Mouse (Mus musculus): Measurements from ENCODE around the gene Polr3gl.

DNA sequence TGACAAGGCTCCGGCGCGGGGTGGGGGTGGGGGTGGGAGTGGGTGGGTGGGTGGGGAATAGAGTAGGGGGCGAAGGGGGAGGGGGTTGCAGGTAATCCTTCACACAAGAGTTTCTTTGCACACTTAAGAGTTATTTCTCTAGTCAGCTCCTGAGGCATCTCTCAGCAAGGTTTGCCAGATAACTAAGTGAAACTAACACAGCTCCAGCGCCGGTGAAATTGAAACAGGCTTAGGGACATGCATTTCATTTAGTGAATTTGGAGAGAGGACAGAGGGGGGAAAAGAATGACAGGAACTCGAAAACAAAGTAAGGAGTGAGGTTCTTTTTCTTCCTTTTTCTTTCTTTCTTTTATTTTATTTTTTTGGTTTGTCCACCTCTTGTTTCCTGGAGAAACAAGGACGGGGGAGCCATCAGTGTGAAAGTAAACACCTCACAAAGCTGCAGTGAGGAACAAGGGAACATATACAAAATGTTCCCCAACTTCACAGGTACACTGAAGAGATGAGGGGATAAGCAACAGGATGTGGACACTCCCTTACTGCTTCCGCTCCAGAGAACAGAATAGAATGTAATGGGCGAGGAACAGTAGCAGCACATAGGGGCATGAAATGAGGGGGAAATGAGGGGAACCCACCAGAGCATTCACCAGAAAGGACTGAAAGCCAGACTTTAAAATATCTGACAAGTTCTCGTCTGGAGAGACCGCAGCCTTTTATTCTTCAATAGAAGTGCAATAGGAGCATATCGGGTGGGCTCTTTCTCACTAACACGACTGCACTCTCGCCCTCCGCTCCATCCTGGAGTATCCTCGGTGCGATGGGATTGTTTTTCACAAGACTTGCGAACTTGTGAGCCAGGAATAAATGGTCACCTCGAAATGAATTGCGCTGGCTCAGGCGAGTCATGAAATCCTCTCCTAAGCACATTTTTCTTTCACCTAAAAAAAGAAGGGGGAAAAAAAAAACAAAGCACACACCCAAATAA is 37.0 kb downstream of the Polr3gl start:
- TF ChIP-seq GATA1 (IDR thresholded peaks at IDR 0.05; ENCODE audit: borderline replicate concordance, low read length) (no peak), FLI1 (IDR thresholded peaks at IDR 0.05; ENCODE audit: low read length) (no peak)

Data from megakaryocyte, embryonic 14.5 days (primary cell).